Mouse (Mus musculus): ENCODE measurements at regions not wholly inside any gene's neighbourhood (a gene's known extent, or its start where the extent isn't known, plus 50 kb on each side); places are given as distances from the start of the nearest gene placed in this dataset.
A peak's percentile ranks its signal among the peaks of the same experiment; 100 is the strongest.

GRCm38 (mm10) chr7:130064500-130064899 lies 455.7 kb downstream of the Ate1 start:
- DNase-seq (ENCODE audit: low spot score in 2 of 2) = no peak

GRCm38 (mm10) chr7:130068316-130068715 lies 451.9 kb downstream of the Ate1 start:
- no peak for DNase-seq (ENCODE audit: low spot score in 2 of 2)

GRCm38 (mm10) chr7:130073388-130073787 lies 446.8 kb downstream of the Ate1 start:
- no peak for DNase-seq (ENCODE audit: low spot score in 2 of 2)

GRCm38 (mm10) chr7:130073890-130074819 lies 446.0 kb downstream of the Ate1 start:
- DNase-seq (ENCODE audit: low spot score in 2 of 2) = peak; percentile 1 to 59

GRCm38 (mm10) chr7:130082662-130083061 lies 437.5 kb downstream of the Ate1 start:
- DNase-seq (ENCODE audit: low spot score in 2 of 2) = no peak

- DNase-seq (ENCODE audit: low spot score in 2 of 2) = no peak
These were observed 434.5 kb downstream of the Ate1 start for GRCm38 (mm10) chr7:130085706-130086105.

GRCm38 (mm10) chr7:130089896-130090610 lies 430.1 kb downstream of the Ate1 start:
- no peak for DNase-seq (ENCODE audit: low spot score in 2 of 2)

- DNase-seq (ENCODE audit: low spot score in 2 of 2) = no peak
These were observed 428.2 kb downstream of the Ate1 start for GRCm38 (mm10) chr7:130091942-130092341.

- DNase-seq (ENCODE audit: low spot score in 2 of 2) = peak in 1 of 2 experiments; percentile 46
These were observed 425.0 kb downstream of the Ate1 start for GRCm38 (mm10) chr7:130095141-130095540.

GRCm38 (mm10) chr7:130098606-130099005 lies 421.6 kb downstream of the Ate1 start:
- DNase-seq (ENCODE audit: low spot score in 2 of 2) = no peak

GRCm38 (mm10) chr7:130102671-130103070 lies 417.5 kb downstream of the Ate1 start:
- no peak for DNase-seq (ENCODE audit: low spot score in 2 of 2)

- DNase-seq (ENCODE audit: low spot score in 2 of 2) = no peak
These were observed 413.2 kb downstream of the Ate1 start for GRCm38 (mm10) chr7:130106961-130107360.

- no peak for DNase-seq (ENCODE audit: low spot score in 2 of 2)
These were observed 411.8 kb downstream of the Ate1 start for GRCm38 (mm10) chr7:130108362-130108761.
